Mouse (Mus musculus) layer of hippocampus, postnatal 25 days (tissue): Measurements from ENCODE around the gene Bcl6. TPM values are rescaled to one million over a fixed set of nuclear protein-coding genes. Genes with fewer than 3 reads are reported as not detected.

Experiments
- DNase-seq, 2 experiments: peaks; one replicate each; pipeline ENCODE4 v3.0.0; 2022; ENCODE audit warnings: mixed read lengths in 2 of 2, low spot score in 1 of 2; ENCODE audit errors: extremely low spot score in 1 of 2
- total RNA-seq, 2 experiments: library from RNA; stranded (reverse); gene quantifications; 2 replicates each; pipeline ENCODE4 v1.2.3; 2021

Bcl6 gene
- total RNA-seq, 2 experiments from 2014 or later: 50.2 to 53.1 TPM

DNA sequence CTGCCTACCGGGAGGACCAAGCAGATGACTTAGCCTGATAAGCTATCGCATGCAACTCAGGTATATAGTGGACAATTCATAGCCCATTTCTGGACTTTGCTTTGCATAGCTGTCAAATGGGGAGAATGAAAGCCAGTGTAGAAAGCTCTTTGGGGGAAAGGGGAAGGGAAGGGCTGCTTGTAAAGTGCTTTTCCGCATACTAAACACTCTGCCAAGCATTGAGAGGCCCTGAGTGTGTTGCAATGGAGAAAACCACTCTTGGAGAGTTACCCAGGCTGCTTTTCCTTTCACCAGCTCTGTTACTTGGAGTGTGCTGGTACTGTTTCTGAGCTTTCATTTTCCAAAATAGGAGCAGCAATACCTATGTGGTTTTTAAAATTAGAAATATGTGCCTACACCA, 10.9 kb downstream of the Bcl6 start:
- no peak for DNase-seq

GRCm38 (mm10) chr16:23976196-23976595, 12.5 kb downstream of the Bcl6 start:
- no peak for DNase-seq

DNA sequence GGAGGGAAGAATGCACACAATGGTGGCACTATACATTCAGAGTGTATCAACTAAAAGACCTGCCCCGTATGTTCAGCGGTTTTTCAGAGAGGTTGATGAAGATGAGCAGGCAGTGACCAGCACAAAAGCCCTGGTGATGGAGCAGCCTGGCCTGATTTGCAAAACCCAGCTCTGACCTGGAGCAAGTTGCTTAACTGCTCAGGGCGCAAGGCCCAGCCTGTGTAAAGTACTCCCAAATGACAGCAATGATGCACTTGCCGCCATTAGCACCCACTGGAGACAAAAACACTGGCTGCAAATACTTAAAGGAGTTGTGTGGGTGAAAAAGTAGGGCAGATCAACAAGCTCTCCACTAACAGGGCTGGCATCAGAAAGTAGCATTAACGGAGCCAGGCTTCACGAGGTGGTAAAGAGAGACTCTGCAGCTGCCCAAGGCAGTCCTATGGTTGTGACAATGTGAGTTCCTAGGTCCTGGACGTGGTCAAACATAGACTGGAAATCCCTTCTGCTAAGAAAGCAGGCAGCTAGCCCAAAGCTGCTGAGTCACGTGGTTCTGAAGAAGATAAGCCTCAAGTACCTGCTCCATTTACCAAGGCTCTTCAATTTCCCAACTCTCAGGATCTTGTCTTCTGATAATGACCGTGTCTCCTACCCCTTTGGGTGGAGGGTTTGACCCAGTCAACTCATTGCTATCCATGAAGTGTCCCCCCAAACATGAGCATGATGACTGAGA, 14.9 kb downstream of the Bcl6 start:
- no peak for DNase-seq

GRCm38 (mm10) chr16:23972901-23973300, 15.8 kb downstream of the Bcl6 start:
- DNase-seq: no peak

DNA sequence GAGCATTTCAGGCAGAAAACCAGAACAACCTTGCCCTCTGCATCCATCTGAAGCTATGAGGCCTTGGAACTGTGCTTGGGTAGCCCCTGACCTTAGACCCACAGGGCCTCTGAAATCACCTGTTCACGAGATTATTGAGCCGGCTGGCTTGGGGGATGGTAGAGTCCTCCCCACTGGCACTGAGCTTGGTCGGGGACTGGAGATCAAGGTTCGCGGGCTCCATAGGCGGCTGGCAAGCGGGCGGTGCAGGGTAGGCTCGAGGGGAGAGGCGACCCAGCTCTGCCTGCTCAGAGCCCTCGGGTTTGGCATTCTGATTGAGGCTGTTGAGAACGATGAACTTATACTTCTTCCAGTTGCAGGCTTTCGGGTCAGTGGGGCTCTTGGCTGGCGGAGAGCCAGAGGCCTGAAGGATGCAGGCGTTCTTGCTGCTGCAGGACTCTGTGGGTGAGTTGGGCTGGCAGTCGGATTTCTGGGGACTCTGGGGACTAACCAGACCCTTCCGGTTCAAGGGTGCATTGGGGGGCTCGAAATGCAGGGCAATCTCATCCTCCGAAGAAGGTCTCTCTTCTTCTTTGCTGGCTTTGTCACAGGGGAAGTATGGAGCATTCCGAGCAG, 16.4 kb downstream of the Bcl6 start:
- DNase-seq: no peak

- DNase-seq: no peak
Observed at GRCm38 (mm10) chr16:23969919-23970318, 18.7 kb downstream of the Bcl6 start.

DNA sequence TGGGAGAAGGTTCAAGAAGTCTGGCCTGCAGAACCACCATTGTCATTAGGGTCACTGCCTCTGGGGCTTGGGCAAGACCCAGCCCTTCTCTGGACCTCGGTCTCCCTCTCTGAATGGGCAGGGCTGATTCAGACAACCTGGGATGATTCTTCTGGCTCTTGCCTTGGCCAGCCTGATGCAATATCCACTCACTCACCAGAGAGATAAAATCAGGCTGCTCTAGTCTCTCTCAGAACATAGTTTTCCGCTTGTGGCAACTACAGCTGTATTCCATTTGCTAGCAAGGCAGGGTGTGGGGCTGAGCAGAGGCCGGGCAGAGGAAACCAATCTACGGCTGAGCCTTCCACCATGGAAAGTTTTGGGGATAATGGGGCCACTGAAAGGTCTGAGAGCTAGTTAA, 19.8 kb downstream of the Bcl6 start:
- no peak for DNase-seq

DNA sequence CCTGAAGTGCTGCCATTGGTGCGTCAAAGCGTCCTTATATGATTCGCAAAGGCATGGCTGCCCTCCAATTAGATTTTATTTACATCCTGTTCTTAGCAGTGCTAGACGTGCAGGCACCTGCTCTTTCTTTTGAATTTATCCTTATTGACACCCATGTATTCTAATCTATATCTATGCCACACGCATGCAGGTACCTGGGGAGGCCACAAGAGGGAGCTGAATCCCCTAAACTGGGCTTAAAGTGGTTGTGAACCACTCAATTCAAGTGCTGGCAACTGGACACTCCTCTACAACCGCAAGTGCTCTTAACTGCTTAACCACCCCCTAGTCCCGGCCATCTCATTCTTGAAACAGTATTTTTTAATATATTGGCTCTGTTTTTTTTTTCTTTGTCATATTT, 21.4 kb downstream of the Bcl6 start:
- DNase-seq: no peak

DNA sequence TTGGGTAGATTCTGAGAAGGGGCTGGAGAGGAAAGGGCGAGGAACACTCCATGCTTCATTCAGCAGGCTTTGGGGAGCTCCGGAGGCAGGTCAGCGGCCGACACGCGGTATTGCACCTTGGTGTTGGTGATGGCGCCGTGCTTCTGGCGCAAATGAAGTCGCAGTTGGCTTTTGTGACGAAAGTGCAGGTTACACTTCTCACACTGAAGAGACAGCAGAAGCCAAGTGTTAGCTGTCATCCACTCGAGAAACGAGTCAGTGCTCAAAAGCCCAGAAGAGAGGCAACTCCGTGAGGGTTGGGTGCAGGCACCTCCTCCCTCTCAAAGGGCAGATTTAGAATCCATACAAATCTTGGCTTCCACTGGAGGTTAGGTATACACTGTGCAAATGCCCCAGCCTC, 22.6 kb downstream of the Bcl6 start:
- DNase-seq: no peak

DNA sequence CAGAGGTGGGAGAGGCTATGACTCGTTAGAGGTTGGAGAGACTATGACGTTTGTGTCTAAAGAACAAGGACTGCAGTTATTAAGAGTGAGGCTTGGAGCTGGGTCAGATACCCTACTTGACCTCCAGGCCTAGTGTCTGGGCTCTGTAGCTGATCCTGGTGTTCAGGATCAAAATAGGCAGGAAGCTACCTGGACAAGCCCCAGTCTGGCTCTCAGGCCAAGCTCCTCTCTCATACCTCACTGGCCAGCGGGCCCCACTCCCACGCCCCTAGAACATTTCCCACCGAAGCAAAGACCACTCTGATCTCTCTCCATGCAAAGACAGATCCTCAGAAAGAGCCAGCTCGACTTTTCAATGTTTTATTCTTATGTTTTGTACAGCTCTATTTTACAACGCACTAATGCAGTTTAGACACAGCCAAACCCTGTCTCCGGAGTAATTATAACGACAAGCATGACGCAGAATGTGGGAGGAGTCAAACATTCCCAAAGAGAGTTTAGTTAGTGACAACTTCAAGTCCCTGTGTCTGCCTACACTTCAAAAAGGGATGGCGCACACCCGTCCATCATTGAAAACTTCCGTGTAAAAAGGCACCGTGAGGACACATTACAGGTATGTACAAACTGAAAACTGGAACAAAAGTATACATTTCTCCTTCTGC, 23.8 kb downstream of the Bcl6 start:
- no peak for DNase-seq

DNA sequence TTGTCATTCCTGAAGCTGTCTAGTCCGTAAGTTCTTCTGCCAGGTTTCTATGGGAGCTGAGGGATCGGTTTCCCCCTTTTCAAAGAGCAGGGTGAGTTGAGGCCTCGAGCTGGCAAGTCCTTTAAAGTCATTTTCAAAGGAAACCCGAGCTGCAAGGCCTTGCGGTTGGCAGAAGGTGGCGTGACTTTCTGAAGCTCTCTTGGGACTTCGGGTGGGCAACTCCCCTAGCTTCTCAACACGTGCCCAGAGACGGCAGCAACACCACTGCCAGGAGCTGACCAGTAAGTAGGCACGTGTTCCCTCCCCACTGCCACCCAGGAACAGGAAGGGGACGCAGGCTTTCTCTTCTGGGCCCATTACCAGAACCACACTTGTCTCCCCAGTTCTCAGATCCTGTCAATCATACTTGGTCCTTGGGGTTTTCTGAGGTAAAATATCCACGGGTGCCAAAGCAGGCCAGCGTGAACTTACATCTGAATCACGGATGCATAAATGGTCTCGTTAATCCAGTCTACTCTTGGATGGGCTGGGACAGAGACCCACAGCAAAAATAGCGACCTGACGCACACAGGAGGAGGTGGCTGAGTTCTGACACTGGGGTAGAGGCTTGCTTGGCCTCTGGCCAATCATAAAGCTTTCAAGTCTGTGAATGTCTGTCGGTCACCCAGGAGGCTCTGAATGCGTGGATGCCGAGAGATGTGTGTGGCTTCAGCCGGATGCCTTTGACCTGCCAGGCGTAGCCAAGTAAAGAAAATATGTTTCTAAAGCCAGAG, 24.6 kb downstream of the Bcl6 start:
- no peak for DNase-seq

DNA sequence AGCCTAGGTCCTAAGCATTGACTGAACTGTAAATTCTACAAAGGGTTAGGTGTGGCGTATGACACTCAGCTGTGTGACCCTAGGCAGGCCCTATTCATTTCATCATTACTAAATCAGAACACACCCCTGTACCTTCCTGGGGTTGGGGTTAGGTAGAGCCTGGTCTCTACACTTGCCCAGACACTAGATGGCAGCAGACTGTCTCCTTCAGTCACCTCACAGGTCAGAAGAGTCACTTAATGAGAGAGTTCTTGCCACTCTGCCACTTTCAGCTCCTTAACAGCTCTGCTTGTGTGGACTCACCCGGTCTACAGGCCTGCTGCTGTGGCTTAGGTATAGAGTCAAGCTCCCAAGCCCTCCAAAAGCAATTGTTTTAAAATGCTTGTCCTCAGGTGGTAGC, 26.3 kb downstream of the Bcl6 start:
- no peak for DNase-seq

- DNase-seq: no peak
Observed at GRCm38 (mm10) chr16:23958938-23959337, 29.7 kb downstream of the Bcl6 start.

DNA sequence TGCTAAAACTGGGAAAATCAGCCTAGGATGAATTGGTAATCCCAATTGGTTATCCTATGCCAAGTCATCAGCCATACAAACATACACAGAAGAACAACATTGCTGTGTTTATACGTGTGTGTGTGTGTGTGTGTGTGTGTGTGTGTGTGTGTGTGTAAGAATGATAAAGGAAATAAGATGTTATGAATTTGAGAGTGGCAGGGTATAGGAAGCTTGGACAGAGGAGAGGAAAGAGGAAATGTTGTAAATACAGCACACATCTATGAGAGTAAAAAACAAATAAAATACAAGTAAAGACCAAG, 34.7 kb downstream of the Bcl6 start:
- DNase-seq: no peak

DNA sequence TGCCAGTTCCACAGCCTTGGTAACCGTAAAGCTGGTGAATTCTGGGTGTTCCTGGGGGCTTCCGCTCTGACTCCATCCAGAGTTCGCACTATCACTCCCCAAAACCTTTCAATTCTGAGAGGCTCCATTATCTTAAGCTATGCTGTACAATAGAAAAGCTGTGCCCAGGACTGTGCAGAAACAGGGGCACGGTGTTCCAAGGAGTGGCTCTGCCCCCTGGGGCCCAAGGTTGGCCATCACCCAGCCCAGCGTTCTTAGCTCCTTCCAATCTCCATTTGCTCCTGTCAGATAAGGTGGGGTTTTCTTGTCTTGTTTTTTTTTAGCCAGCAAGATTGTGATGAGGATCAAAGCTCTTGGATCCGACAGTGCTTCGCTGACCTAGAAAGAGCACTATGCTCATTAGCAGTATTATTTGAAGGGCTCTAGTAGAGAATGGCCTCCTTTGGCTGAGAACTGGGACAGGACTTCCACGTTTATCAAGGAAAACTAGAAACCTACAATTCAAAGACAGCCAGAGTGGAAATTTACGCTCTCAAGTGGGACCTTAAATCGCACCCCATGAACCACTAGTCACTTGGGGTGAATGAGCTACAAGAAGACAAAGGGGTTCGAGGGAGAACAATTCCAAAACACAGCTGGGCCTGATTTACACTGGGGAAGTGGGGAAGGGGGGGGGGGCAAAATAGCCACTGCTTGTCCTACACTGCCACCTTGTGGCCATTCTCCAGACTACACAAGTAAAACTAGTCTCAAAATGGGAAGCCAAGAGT, 35.3 kb downstream of the Bcl6 start:
- peak in 1 of 2 experiments; percentile 79 for DNase-seq

GRCm38 (mm10) chr16:23952101-23952727, 36.4 kb downstream of the Bcl6 start:
- DNase-seq: no peak

DNA sequence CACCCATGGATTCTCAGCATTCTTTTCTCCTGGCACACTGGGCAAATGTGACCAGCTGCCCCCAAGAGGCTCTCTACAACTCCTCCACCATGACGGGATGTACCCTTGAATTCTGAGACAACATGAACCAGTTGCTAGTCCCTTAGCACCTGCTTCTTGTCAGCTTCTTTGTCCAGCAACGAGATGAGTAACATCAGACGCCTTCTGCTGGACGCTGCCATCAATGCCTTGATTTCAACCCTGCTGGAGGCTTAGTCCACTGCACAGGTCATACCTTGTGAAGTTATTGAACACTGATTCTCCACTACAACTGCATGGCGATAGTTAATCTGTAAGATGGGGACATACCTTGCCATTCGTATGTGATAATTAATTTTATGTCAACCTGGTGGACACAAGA, 41.0 kb downstream of the Bcl6 start:
- peak in 1 of 2 experiments; percentile 40 for DNase-seq

DNA sequence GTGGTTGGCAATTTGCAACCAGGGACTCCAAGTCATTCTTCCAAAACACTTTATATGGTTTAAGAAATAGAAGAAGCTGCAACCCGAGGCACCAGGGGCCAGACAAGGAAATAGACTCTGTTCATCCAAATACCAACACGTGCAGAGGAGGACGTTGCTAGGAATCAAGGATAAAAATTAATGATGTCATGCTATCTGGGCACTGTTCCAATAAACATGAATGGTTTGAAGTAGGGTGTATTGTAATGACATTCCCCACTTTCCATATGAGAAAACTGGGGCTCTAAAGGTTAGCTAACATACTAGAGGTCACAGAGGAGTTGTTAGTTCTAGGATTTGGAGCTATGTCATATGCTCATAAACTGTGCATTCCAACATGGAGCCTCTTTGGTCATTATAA, 43.9 kb downstream of the Bcl6 start:
- DNase-seq: no peak

DNA sequence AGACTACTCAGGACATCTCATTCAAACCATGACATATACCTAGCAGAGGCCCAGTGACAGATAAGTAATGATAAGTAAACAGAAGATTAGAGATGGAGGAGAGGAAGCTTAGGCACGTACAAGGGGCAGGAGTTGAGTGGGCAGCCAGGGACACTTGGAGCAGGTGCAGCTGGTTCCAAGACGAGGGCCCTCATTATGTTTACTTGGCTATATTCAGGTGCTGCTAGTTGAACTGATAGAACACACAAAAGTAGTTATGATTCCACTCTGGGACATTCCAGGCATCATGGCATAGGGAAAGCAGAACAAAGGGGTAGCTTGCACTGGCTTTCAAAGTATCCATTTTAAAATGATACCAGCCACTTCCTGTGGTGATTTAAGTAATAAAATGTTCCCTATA, 54.3 kb downstream of the Bcl6 start:
- no peak for DNase-seq

- DNase-seq: no peak
Observed at GRCm38 (mm10) chr16:23932294-23932693, 56.4 kb downstream of the Bcl6 start, which contains the start of gene Rtp2. TSS of gene Rtp2 (minus strand) at chr16:23932394.
